Mouse (Mus musculus): ENCODE results near the gene Gm5726.
"Not testable (repeated sequence)": the region's sequence is repeated elsewhere in the genome, so short reads cannot be mapped to it uniquely, and the experiment has no call there.

Gene Gm5726

GRCm38 (mm10) chr7:20545657-20546056 lies at the start of gene Gm5726:
Gene Gm5726, minus strand, starts transcription at chr7:20545757.
- CTCF ChIA-PET: not testable (repeated sequence)

GRCm38 (mm10) chr7:20576141-20576540 lies 30.6 kb upstream of the Gm5726 start, which contains the start of gene Gm4141:
Gene Gm4141, minus strand, starts transcription at chr7:20576241.
- CTCF ChIA-PET: not testable (repeated sequence)

GRCm38 (mm10) chr7:20533537-20533936 lies 12.0 kb downstream of the Gm5726 start, which contains the start of gene Vmn1r104:
Gene Vmn1r104, plus strand, starts transcription at chr7:20533837.
- CTCF ChIA-PET: not testable (repeated sequence)

GRCm38 (mm10) chr7:20510434-20510833 lies 35.1 kb downstream of the Gm5726 start, which contains the start of gene Vmn1r103:
Gene Vmn1r103, minus strand, starts transcription at chr7:20510534.
- CTCF ChIA-PET: not testable (repeated sequence)
